Mouse (Mus musculus): ENCODE results near the gene Kcnk6.
A peak's percentile ranks its signal among the peaks of the same experiment; 100 is the strongest.
"Not testable (repeated sequence)": the region's sequence is repeated elsewhere in the genome, so short reads cannot be mapped to it uniquely, and the experiment has no call there.

Kcnk6 gene

GRCm38 (mm10) chr7:29211013-29211412 is 21.3 kb downstream of the Kcnk6 start:
- DNase-seq (ENCODE audit: low spot score in 2 of 2), result not testable (repeated sequence)

- no peak for DNase-seq (ENCODE audit: low spot score in 2 of 2)
Observed at GRCm38 (mm10) chr7:29202577-29202976, 29.7 kb downstream of the Kcnk6 start.

- DNase-seq (ENCODE audit: low spot score in 2 of 2), result not testable (repeated sequence)
Observed at GRCm38 (mm10) chr7:29194230-29194629, 38.1 kb downstream of the Kcnk6 start.

GRCm38 (mm10) chr7:29181323-29181722 is 51.0 kb downstream of the Kcnk6 start:
- DNase-seq (ENCODE audit: low spot score in 2 of 2), result not testable (repeated sequence)

- no peak for DNase-seq (ENCODE audit: low spot score in 2 of 2)
Observed at GRCm38 (mm10) chr7:29180854-29181236, 51.5 kb downstream of the Kcnk6 start.

GRCm38 (mm10) chr7:29180077-29180853 is 52.0 kb downstream of the Kcnk6 start, which contains the start of gene Psmd8:
Psmd8 (minus strand) TSS chr7:29180701.
- peak; percentile 96 to 97 for DNase-seq (ENCODE audit: low spot score in 2 of 2)

- peak in 1 of 2 experiments; percentile 53 for DNase-seq (ENCODE audit: low spot score in 2 of 2)
Observed at GRCm38 (mm10) chr7:29179323-29179722, 53.0 kb downstream of the Kcnk6 start.

- no peak for DNase-seq (ENCODE audit: low spot score in 2 of 2)
Observed at GRCm38 (mm10) chr7:29178106-29178505, 54.2 kb downstream of the Kcnk6 start.

GRCm38 (mm10) chr7:29172390-29173016 is 59.8 kb downstream of the Kcnk6 start:
- DNase-seq (ENCODE audit: low spot score in 2 of 2), result no peak
